Mouse (Mus musculus): ENCODE data around the gene Fam168b. TPM values are rescaled to one million over a fixed set of nuclear protein-coding genes. Genes with fewer than 3 reads are reported as not detected.

Gene Fam168b
- polyA plus RNA-seq, 1 experiment from 2014 or later, result 102 TPM

DNA sequence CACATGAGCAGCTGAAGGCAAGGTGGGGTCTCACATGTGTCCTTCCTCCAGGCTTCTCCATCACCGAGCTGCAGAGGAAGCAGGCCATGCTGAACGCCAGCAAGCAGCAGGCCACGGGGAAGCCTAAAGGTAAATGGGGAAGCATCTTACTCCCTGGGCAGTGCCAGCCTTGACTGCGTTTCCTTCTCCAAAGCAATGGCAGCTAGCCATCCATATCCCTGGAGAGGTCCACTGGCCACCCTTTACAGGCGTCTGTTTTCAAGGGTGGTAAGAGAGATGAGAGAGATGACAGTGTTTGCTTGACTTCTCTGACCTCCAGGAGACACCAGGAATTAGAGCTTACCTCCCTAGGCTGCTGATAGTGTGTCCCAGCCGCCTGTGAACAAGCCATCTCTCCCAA lies 31.8 kb downstream of the Fam168b start:
- peak overlapping the region; percentile 55 for H3K27ac ChIP-seq (ENCODE audit: low read depth, low read length)
- no peaks in the 10 kb centered on the region for H3K9me3 ChIP-seq (ENCODE audit: control insufficient read depth, low read length)
- peaks cover 4% of the 10 kb centered on the region; the same call in 1 of the 2 replicates for H3K4me1 ChIP-seq (ENCODE audit: control insufficient read depth, insufficient read depth, low read depth, low read length)
- H3K9ac ChIP-seq (ENCODE audit: low read depth, low read length), result no peak overlapping the region
- peaks cover 39% of the 10 kb centered on the region for H3K36me3 ChIP-seq (ENCODE audit: control insufficient read depth, insufficient read depth, low read length)
- no peak for ATAC-seq
- H3K4me3 ChIP-seq (ENCODE audit: low read length), result no peak overlapping the region
- H3K27me3 ChIP-seq (replicated peaks; ENCODE audit: control insufficient read depth, insufficient read depth, low read length), result no peaks in the 10 kb centered on the region
- no peak overlapping the region for H3K4me2 ChIP-seq (ENCODE audit: low read length)
- WGBS, result 78% methylated on average over 6 of the region's 6 CpGs

DNA sequence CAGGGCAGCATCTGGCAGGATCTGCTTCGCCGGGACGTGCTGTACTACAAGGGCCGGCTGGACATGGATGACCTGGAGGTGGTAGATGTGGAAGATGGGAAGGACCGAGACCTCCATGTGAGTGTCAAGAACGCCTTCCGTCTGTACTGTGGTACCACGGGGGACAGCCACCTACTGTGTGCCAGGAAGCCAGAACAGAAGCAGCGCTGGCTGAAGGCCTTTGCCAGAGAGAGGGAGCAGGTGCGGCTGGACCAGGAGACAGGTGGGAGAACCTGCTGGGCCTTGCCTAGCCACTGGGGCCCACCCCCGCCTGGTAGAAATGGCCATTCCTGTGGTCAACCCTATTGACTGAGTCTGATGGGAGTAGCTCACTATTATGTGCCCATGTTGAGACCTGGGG lies 32.6 kb downstream of the Fam168b start:
- no peak overlapping the region for H3K4me2 ChIP-seq (ENCODE audit: low read length)
- ATAC-seq, result peak; percentile 1; the same call in 1 of the 2 replicates
- H3K27ac ChIP-seq (ENCODE audit: low read depth, low read length), result no peak overlapping the region
- H3K27me3 ChIP-seq (replicated peaks; ENCODE audit: control insufficient read depth, insufficient read depth, low read length), result no peaks in the 10 kb centered on the region
- no peak overlapping the region for H3K9ac ChIP-seq (ENCODE audit: low read depth, low read length)
- peaks cover 9% of the 10 kb centered on the region for H3K4me1 ChIP-seq (ENCODE audit: control insufficient read depth, insufficient read depth, low read depth, low read length)
- 72% methylated on average over 11 of the region's 11 CpGs for WGBS
- peaks cover 35% of the 10 kb centered on the region for H3K36me3 ChIP-seq (ENCODE audit: control insufficient read depth, insufficient read depth, low read length)
- H3K4me3 ChIP-seq (ENCODE audit: low read length), result no peak overlapping the region
- H3K9me3 ChIP-seq (ENCODE audit: control insufficient read depth, low read length), result no peaks in the 10 kb centered on the region

DNA sequence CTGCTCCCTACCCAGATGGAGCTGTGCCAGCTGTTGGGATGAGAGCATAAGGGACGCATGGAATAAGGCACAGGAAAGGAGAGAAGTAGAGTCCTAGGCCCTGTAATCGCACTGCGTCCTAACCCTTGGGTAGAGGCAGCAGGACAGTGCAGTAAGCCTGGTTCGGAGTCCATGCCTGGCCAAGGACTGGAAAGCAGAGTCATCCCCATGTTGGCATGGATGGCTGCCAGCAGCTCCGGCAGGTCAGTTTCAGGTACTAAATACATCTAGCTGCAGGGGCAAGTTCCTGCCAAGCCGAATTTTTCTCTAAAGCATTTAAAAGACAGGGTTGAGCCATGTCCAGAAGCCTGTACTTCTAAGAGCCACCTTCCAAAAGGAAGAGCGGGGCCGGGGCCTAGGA lies 34.4 kb downstream of the Fam168b start:
- H3K4me2 ChIP-seq (ENCODE audit: low read length), result no peak overlapping the region
- peaks cover 30% of the 10 kb centered on the region for H3K36me3 ChIP-seq (ENCODE audit: control insufficient read depth, insufficient read depth, low read length)
- H3K9ac ChIP-seq (ENCODE audit: low read depth, low read length), result no peak overlapping the region
- H3K27ac ChIP-seq (ENCODE audit: low read depth, low read length), result no peak overlapping the region
- no peaks in the 10 kb centered on the region for H3K27me3 ChIP-seq (replicated peaks; ENCODE audit: control insufficient read depth, insufficient read depth, low read length)
- H3K4me3 ChIP-seq (ENCODE audit: low read length), result no peak overlapping the region
- no peaks in the 10 kb centered on the region for H3K9me3 ChIP-seq (ENCODE audit: control insufficient read depth, low read length)
- 93% methylated on average over 8 of the region's 8 CpGs for WGBS
- no peak for ATAC-seq
- peaks cover 10% of the 10 kb centered on the region for H3K4me1 ChIP-seq (ENCODE audit: control insufficient read depth, insufficient read depth, low read depth, low read length)

GRCm38 (mm10) chr1:34805931-34806520 lies 36.8 kb downstream of the Fam168b start:
- H3K4me2 ChIP-seq (ENCODE audit: low read length), result no peak overlapping the region
- no peak overlapping the region for H3K27ac ChIP-seq (ENCODE audit: low read depth, low read length)
- no peak overlapping the region for H3K9ac ChIP-seq (ENCODE audit: low read depth, low read length)
- peaks cover 26% of the 10 kb centered on the region for H3K4me1 ChIP-seq (ENCODE audit: control insufficient read depth, insufficient read depth, low read depth, low read length)
- ATAC-seq, result no peak
- peaks cover 19% of the 10 kb centered on the region for H3K36me3 ChIP-seq (ENCODE audit: control insufficient read depth, insufficient read depth, low read length)
- no peaks in the 10 kb centered on the region for H3K9me3 ChIP-seq (ENCODE audit: control insufficient read depth, low read length)
- no peak overlapping the region for H3K4me3 ChIP-seq (ENCODE audit: low read length)
- H3K27me3 ChIP-seq (replicated peaks; ENCODE audit: control insufficient read depth, insufficient read depth, low read length), result no peaks in the 10 kb centered on the region
- 29% methylated on average over 35 of the region's 35 CpGs for WGBS

DNA sequence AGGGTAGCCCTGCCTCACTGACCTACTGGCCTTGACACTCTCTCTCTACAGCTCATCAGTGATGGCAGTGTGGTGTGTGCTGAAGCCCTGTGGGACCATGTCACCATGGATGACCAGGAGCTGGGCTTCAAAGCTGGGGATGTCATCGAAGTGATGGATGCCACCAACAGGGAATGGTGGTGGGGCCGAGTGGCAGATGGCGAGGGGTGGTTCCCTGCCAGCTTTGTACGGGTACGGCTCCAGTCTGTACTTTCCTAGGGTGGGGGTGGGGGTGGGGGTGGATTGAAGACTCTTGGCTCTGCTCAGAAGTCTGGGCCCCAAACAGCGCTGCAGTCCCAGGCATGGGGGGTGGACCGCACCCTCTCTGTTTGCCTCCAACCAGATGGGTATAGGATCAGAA lies 38.0 kb downstream of the Fam168b start:
- H3K9ac ChIP-seq (ENCODE audit: low read depth, low read length), result no peak overlapping the region
- no peaks in the 10 kb centered on the region for H3K9me3 ChIP-seq (ENCODE audit: control insufficient read depth, low read length)
- H3K36me3 ChIP-seq (ENCODE audit: control insufficient read depth, insufficient read depth, low read length), result peaks cover 11% of the 10 kb centered on the region
- H3K27ac ChIP-seq (ENCODE audit: low read depth, low read length), result no peak overlapping the region
- H3K4me3 ChIP-seq (ENCODE audit: low read length), result no peak overlapping the region
- no peak overlapping the region for H3K4me2 ChIP-seq (ENCODE audit: low read length)
- no peaks in the 10 kb centered on the region for H3K27me3 ChIP-seq (replicated peaks; ENCODE audit: control insufficient read depth, insufficient read depth, low read length)
- H3K4me1 ChIP-seq (ENCODE audit: control insufficient read depth, insufficient read depth, low read depth, low read length), result peaks cover 28% of the 10 kb centered on the region
- WGBS, result 51% methylated on average over 7 of the region's 7 CpGs
- peak; percentile 5; the same call in 1 of the 2 replicates for ATAC-seq

DNA sequence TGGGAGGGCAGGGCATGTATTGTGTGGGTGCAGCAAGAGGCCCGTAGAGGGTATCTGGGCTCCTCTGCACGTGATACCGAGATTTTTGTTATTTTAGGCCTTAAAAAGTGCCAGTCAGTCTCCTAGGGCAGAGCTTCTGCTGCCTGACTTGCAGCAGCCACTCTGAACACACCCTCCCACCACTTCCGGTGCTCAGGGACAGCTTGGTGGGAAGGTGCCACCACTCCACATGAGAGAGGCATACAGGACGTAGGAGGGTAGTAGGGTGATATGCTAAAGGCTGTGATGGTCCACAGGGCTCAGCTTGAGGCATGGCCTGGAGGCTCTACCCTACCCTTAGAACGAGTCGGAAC lies 40.6 kb downstream of the Fam168b start:
- ATAC-seq, result peak; percentile 26
- H3K36me3 ChIP-seq (ENCODE audit: control insufficient read depth, insufficient read depth, low read length), result peaks cover 4% of the 10 kb centered on the region; the same call in 1 of the 2 replicates
- peak overlapping the region; percentile 65 for H3K4me3 ChIP-seq (ENCODE audit: low read length)
- WGBS, result 29% methylated on average over 7 of the region's 7 CpGs
- H3K27me3 ChIP-seq (replicated peaks; ENCODE audit: control insufficient read depth, insufficient read depth, low read length), result no peaks in the 10 kb centered on the region
- peak overlapping the region; percentile 82 for H3K27ac ChIP-seq (ENCODE audit: low read depth, low read length)
- peaks cover 28% of the 10 kb centered on the region for H3K4me1 ChIP-seq (ENCODE audit: control insufficient read depth, insufficient read depth, low read depth, low read length)
- peak overlapping the region; percentile 84 for H3K9ac ChIP-seq (ENCODE audit: low read depth, low read length)
- no peaks in the 10 kb centered on the region for H3K9me3 ChIP-seq (ENCODE audit: control insufficient read depth, low read length)
- H3K4me2 ChIP-seq (ENCODE audit: low read length), result peak overlapping the region; percentile 62

DNA sequence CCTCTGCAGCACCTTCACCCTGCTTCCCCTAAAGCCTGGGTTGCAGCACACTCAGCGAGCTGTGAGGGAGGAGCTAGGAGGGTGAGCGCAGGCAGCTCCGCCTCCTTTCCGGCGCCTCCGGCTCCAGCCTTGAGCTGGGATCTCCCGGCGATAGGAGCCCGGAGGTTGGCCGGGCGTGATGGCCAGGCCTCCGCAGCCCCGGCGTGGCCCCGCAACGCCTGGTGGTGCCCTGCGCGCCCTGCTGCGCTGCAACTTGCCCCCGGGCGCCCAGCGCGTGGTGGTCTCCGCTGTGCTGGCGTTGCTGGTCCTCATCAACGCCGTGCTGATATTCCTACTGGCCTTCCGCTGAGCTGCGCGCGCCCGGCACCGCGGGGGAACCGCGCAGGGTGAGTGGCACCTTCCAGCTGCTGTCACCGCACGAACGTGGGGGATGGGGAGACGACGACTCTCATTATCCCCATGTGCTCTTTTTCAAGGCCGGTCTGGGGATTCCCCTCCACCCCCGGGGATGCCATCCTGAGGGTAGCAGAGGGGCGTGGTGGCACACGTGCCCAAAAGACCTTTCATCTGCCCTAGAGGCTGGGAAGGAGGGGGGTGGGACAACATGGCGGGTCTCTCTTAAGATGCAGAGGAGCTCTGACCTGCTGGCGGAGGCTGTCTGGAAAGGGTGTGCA lies 41.1 kb downstream of the Fam168b start:
- Histone ChIP-seq H3K36me3 (ENCODE audit: control insufficient read depth, insufficient read depth, low read length) (peaks cover under 1% of the 10 kb centered on the region; the same call in 1 of the 2 replicates), H3K4me2 (ENCODE audit: low read length) (peak overlapping the region; percentile 62), H3K27ac (ENCODE audit: low read depth, low read length) (peak overlapping the region; percentile 82), H3K27me3 (replicated peaks; ENCODE audit: control insufficient read depth, insufficient read depth, low read length) (no peaks in the 10 kb centered on the region), H3K4me1 (ENCODE audit: control insufficient read depth, insufficient read depth, low read depth, low read length) (peaks cover 28% of the 10 kb centered on the region), H3K4me3 (ENCODE audit: low read length) (peak overlapping the region; percentile 65), H3K9me3 (ENCODE audit: control insufficient read depth, low read length) (no peaks in the 10 kb centered on the region), H3K9ac (ENCODE audit: low read depth, low read length) (peak overlapping the region; percentile 84)
- WGBS, result under 1% methylated on average over 36 of the region's 47 CpGs
- ATAC-seq, result peak; percentile 87

GRCm38 (mm10) chr1:34799140-34799539 lies 43.7 kb downstream of the Fam168b start:
- H3K27me3 ChIP-seq (replicated peaks; ENCODE audit: control insufficient read depth, insufficient read depth, low read length), result no peaks in the 10 kb centered on the region
- no peak overlapping the region for H3K4me2 ChIP-seq (ENCODE audit: low read length)
- 92% methylated on average over 2 of the region's 2 CpGs for WGBS
- no peak overlapping the region for H3K4me3 ChIP-seq (ENCODE audit: low read length)
- ATAC-seq, result no peak
- H3K36me3 ChIP-seq (ENCODE audit: control insufficient read depth, insufficient read depth, low read length), result no peaks in the 10 kb centered on the region; the same call in 1 of the 2 replicates
- no peak overlapping the region for H3K27ac ChIP-seq (ENCODE audit: low read depth, low read length)
- H3K9me3 ChIP-seq (ENCODE audit: control insufficient read depth, low read length), result no peaks in the 10 kb centered on the region
- peaks cover 20% of the 10 kb centered on the region for H3K4me1 ChIP-seq (ENCODE audit: control insufficient read depth, insufficient read depth, low read depth, low read length)
- H3K9ac ChIP-seq (ENCODE audit: low read depth, low read length), result no peak overlapping the region

GRCm38 (mm10) chr1:34793304-34794300 lies 49.3 kb downstream of the Fam168b start:
- Histone ChIP-seq H3K4me2 (ENCODE audit: low read length) (no peak overlapping the region), H3K4me3 (ENCODE audit: low read length) (no peak overlapping the region), H3K27me3 (replicated peaks; ENCODE audit: control insufficient read depth, insufficient read depth, low read length) (no peaks in the 10 kb centered on the region), H3K9ac (ENCODE audit: low read depth, low read length) (no peak overlapping the region), H3K36me3 (ENCODE audit: control insufficient read depth, insufficient read depth, low read length) (no peaks in the 10 kb centered on the region), H3K27ac (ENCODE audit: low read depth, low read length) (peak overlapping the region; percentile 45; the same call in 1 of the 2 replicates), H3K4me1 (ENCODE audit: control insufficient read depth, insufficient read depth, low read depth, low read length) (peaks cover 5% of the 10 kb centered on the region), H3K9me3 (ENCODE audit: control insufficient read depth, low read length) (no peaks in the 10 kb centered on the region)
- 61% methylated on average over 18 of the region's 19 CpGs for WGBS
- ATAC-seq, result peak; percentile 78
